Mouse (Mus musculus) C2C12 (cell line): ENCODE results near the gene Arfgef2.

Experiments
- CEBPB ChIP-seq: IDR thresholded peaks from one replicate; pipeline ENCODE4 v1.6.1; 2011; ENCODE audit warnings: low read depth, mild to moderate bottlenecking, control low read depth, moderate library complexity
- CTCF ChIP-seq: IDR thresholded peaks from one replicate; pipeline ENCODE4 v1.5.1; 2011; ENCODE audit not compliant: control insufficient read depth, insufficient read depth, insufficient read length
- FOSL1 ChIP-seq: IDR thresholded peaks from one replicate; pipeline ENCODE4 v1.8.0; 2011; ENCODE audit warnings: mild to moderate bottlenecking, low read length; ENCODE audit not compliant: poor library complexity, insufficient read depth, severe bottlenecking
- MAX ChIP-seq: IDR thresholded peaks from one replicate; pipeline ENCODE4 v1.6.1; 2011; ENCODE audit warnings: mild to moderate bottlenecking, control low read depth
- MYOD1 ChIP-seq: IDR thresholded peaks from one replicate; pipeline ENCODE4 v1.6.1; 2011; ENCODE audit warnings: low read depth; ENCODE audit not compliant: control insufficient read depth, insufficient read length
- MYOG ChIP-seq: IDR thresholded peaks from one replicate; pipeline ENCODE4 v1.6.1; 2011; ENCODE audit not compliant: control insufficient read depth, insufficient read length; ENCODE audit errors: extremely low read depth
- USF1 ChIP-seq: IDR thresholded peaks from one replicate; pipeline ENCODE4 v1.6.1; 2011; ENCODE audit warnings: low read depth, mild to moderate bottlenecking, control low read depth, moderate library complexity

DNA sequence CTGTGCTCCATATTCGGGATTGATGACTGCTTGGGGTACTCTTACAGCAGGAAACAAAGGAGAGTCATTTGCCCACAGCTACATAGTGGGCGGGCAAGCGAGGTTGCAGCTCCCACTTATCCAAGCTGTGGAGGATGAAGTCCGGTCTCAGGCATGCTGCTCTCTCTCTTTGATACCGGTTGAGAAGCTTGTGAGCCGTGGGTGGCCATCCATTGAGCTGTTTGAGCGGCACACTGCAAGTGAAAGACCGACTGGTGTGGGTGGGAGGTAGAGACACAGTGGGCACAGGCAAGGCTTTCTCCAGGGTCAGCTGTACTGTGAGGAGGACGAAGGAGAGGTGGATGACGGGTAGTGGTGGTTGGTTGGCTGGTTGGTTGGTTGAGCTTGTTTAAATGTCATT lies 5.4 kb downstream of the Arfgef2 start:
- TF ChIP-seq USF1 (no peak), CTCF (no peak), MYOD1 (no peak), MAX (no peak), CEBPB (no peak), FOSL1 (no peak), MYOG (no peak)
